Mouse (Mus musculus): ENCODE results near the gene Gpr39. TPM values are rescaled to one million over a fixed set of nuclear protein-coding genes. Genes with fewer than 3 reads are reported as not detected.

Gene Gpr39
- total and polyA plus RNA-seq, 3 experiments: not detected

DNA sequence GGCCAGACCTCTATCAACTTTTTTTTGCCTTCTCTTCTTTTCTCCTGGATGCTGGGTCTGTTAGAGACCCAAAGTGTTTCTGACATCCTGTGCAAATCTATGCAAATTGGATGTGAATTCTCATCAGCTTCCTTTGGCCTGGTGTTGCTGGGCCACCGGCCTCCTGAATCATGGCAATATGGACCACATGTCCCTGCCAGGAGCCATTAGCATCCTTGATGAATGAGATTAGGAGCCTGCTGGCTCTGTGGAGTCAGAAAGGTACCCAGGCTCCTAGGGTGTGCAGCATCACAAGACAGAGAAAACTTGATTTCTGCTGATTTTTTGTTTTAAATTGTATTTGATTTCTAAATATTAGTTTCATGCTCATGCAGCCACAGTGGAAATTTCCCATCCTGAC, 85.3 kb downstream of the Gpr39 start:
- Histone ChIP-seq H3K4me3 (ENCODE audit: control insufficient read depth in 1 of 2, insufficient read depth in 1 of 2, low read depth in 2 of 2, low read length in 2 of 2) (no peak overlapping the region), H3K9me3 (replicated peaks; ENCODE audit: insufficient read depth, low read length) (no peaks in the 10 kb centered on the region), H3K36me3 (ENCODE audit: control insufficient read depth in 1 of 2, insufficient read depth in 2 of 2, low read length in 2 of 2) (no peaks in the 10 kb centered on the region), H3K79me2 (ENCODE audit: control insufficient read depth, insufficient read depth, low read length, poor library complexity) (no peaks in the 10 kb centered on the region), H3K9ac (ENCODE audit: control insufficient read depth, low read depth, low read length, poor library complexity, severe bottlenecking) (no peak overlapping the region), H3K27me3 (ENCODE audit: control insufficient read depth in 1 of 2, insufficient read depth in 2 of 2, low read length in 2 of 2) (no peaks in the 10 kb centered on the region), H3K4me1 (ENCODE audit: control insufficient read depth in 1 of 2, insufficient read depth in 2 of 2, low read length in 2 of 2) (no peaks in the 10 kb centered on the region), H3K27ac (ENCODE audit: control insufficient read depth, low read depth, low read length) (no peak overlapping the region)
- no peak for DNase-seq (ENCODE audit: low read depth, low spot score)
- TF ChIP-seq TAL1 (IDR thresholded peaks at IDR 0.05; ENCODE audit: low read length) (no peak), CHD1 (IDR thresholded peaks at IDR 0.05; ENCODE audit: low read depth, low read length) (no peak), MAX (IDR thresholded peaks at IDR 0.05; ENCODE audit: low read length) (no peak), TBP (IDR thresholded peaks at IDR 0.05; ENCODE audit: low read depth, low read length) (no peak), USF1 (IDR thresholded peaks at IDR 0.05; ENCODE audit: low read depth, low read length) (no peak), MAZ (IDR thresholded peaks at IDR 0.05; ENCODE audit: low read depth, low read length) (no peak), GATA1 (IDR thresholded peaks at IDR 0.05; ENCODE audit: low read depth, low read length) (no peak), JUND (IDR thresholded peaks at IDR 0.05; ENCODE audit: low read depth, low read length) (no peak), USF2 (IDR thresholded peaks at IDR 0.05; ENCODE audit: borderline replicate concordance in 1 of 2, insufficient read depth in 1 of 2, low read depth in 1 of 2, low read length in 2 of 2) (no peak), SIN3A (IDR thresholded peaks at IDR 0.05; ENCODE audit: low read length) (no peak), CTCF (IDR thresholded peaks at IDR 0.05 in 2 of 3, conservative IDR thresholded peaks at IDR 0.05 in 1 of 3; ENCODE audit: control insufficient read depth in 1 of 3, insufficient read depth in 1 of 3, low read depth in 2 of 3, low read length in 3 of 3, poor library complexity in 1 of 3, severe bottlenecking in 1 of 3) (no peak), ETS1 (IDR thresholded peaks at IDR 0.05; ENCODE audit: low read depth, low read length) (no peak), NELFE (IDR thresholded peaks at IDR 0.05; ENCODE audit: low read depth, low read length) (no peak)

GRCm38 (mm10) chr1:125789804-125790203, 113.0 kb downstream of the Gpr39 start:
- Histone ChIP-seq H3K27ac (ENCODE audit: control insufficient read depth, low read depth, low read length) (no peak overlapping the region), H3K9me3 (replicated peaks; ENCODE audit: insufficient read depth, low read length) (no peaks in the 10 kb centered on the region), H3K4me3 (ENCODE audit: control insufficient read depth in 1 of 2, insufficient read depth in 1 of 2, low read depth in 2 of 2, low read length in 2 of 2) (no peak overlapping the region), H3K27me3 (ENCODE audit: control insufficient read depth in 1 of 2, insufficient read depth in 2 of 2, low read length in 2 of 2) (no peaks in the 10 kb centered on the region), H3K9ac (ENCODE audit: control insufficient read depth, low read depth, low read length, poor library complexity, severe bottlenecking) (no peak overlapping the region), H3K36me3 (ENCODE audit: control insufficient read depth in 1 of 2, insufficient read depth in 2 of 2, low read length in 2 of 2) (no peaks in the 10 kb centered on the region), H3K4me1 (ENCODE audit: control insufficient read depth in 1 of 2, insufficient read depth in 2 of 2, low read length in 2 of 2) (no peaks in the 10 kb centered on the region), H3K79me2 (ENCODE audit: control insufficient read depth, insufficient read depth, low read length, poor library complexity) (no peaks in the 10 kb centered on the region)
- TF ChIP-seq CHD1 (IDR thresholded peaks at IDR 0.05; ENCODE audit: low read depth, low read length) (no peak), CTCF (IDR thresholded peaks at IDR 0.05 in 2 of 3, conservative IDR thresholded peaks at IDR 0.05 in 1 of 3; ENCODE audit: control insufficient read depth in 1 of 3, insufficient read depth in 1 of 3, low read depth in 2 of 3, low read length in 3 of 3, poor library complexity in 1 of 3, severe bottlenecking in 1 of 3) (peak in 2 of 3 experiments; percentile 36 to 49; a peak in 4 of 6 replicates), POLR2AphosphoS5 (IDR thresholded peaks at IDR 0.05; ENCODE audit: borderline replicate concordance, low read depth, low read length) (no peak), SMC3 (IDR thresholded peaks at IDR 0.05; ENCODE audit: low read depth, low read length) (peak; percentile 44), RAD21 (IDR thresholded peaks at IDR 0.05; ENCODE audit: low read depth, low read length) (peak; percentile 41), EP300 (IDR thresholded peaks at IDR 0.05; ENCODE audit: low read depth in 1 of 2, low read length in 2 of 2) (no peak)
- DNase-seq (ENCODE audit: low read depth, low spot score): peak; percentile 6

All from MEL (cell line).